Mouse (Mus musculus): ENCODE measurements at regions not wholly inside any gene's neighbourhood (a gene's known extent, or its start where the extent isn't known, plus 50 kb on each side); places are given as distances from the start of the nearest gene placed in this dataset.

DNA sequence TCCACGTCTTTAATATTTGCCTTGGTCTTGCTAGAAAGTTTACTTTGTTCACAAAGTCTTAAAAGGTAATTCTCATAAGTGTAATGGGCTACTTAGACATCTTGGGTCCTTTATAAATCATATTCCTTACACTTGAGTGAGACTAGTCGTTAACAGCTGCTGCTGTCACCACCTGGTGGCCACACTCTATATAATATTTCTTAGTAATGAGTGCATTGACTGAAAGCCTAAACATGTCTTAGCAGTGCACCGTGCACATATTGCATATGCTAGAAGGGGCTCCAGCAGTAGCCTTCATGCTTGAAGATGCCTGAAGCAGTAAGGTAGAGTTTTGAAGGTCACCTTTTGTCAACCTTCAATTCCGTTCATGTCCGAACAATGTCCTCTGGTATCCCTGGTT is 177.2 kb downstream of the Nuf2 start:
- no peak overlapping the region for H3K9ac ChIP-seq (replicated peaks; ENCODE audit: low read length, poor library complexity, severe bottlenecking)
- no peak for ATAC-seq (ENCODE audit: low FRiP score)
- TF ChIP-seq CTCF (IDR thresholded peaks at IDR 0.05), result peak; percentile 79
- no peaks in the 10 kb centered on the region for H3K4me1 ChIP-seq (ENCODE audit: insufficient read depth, low read length)
- peak; percentile 65 for DNase-seq (ENCODE audit: low spot score)
- no peaks in the 10 kb centered on the region for H3K36me3 ChIP-seq (ENCODE audit: insufficient read depth, low read length)
- no peaks in the 10 kb centered on the region for H3K9me3 ChIP-seq (ENCODE audit: low read length)
- H3K27me3 ChIP-seq (ENCODE audit: insufficient read depth, low read length), result no peaks in the 10 kb centered on the region
- H3K27ac ChIP-seq (ENCODE audit: low read depth, low read length), result no peak overlapping the region
- WGBS, result 73% methylated on average over 5 of the region's 5 CpGs
- H3K4me2 ChIP-seq (ENCODE audit: low read depth, low read length, poor library complexity, severe bottlenecking), result no peak overlapping the region
- H3K4me3 ChIP-seq (ENCODE audit: low read depth, low read length), result no peak overlapping the region

DNA sequence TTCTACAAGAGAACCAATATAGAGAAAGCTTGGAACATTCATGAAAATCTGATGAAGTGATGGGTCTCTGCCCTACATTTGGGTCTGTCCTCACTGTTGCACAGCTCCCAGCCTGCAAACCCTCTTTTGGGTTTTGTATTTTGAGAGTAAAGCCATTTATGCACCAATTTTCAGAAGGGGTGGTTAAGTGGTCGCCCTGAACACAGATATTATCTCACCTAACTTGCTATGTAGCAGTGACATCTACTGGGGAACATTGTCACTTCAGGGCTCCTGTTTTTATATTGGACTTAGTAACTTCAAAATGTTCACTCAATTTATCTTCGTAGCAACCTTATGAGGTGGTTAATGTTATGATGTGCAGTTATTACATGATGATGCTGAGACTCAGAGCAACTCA is 183.6 kb downstream of the Nuf2 start:
- ATAC-seq (ENCODE audit: low FRiP score) (0 out of 2 replicates have a peak, but pooled peaks have one; percentile 47), DNase-seq (ENCODE audit: low spot score) (peak; percentile 78)
- Histone ChIP-seq H3K9ac (replicated peaks; ENCODE audit: low read length, poor library complexity, severe bottlenecking) (no peak overlapping the region), H3K4me2 (ENCODE audit: low read depth, low read length, poor library complexity, severe bottlenecking) (no peak overlapping the region), H3K36me3 (ENCODE audit: insufficient read depth, low read length) (no peaks in the 10 kb centered on the region), H3K27me3 (ENCODE audit: insufficient read depth, low read length) (no peaks in the 10 kb centered on the region), H3K4me1 (ENCODE audit: insufficient read depth, low read length) (no peaks in the 10 kb centered on the region), H3K27ac (ENCODE audit: low read depth, low read length) (no peak overlapping the region), H3K9me3 (ENCODE audit: low read length) (no peaks in the 10 kb centered on the region), H3K4me3 (ENCODE audit: low read depth, low read length) (no peak overlapping the region)
- WGBS, result 35% methylated on average over 2 of the region's 2 CpGs
- peak; percentile 87 for TF ChIP-seq CTCF (IDR thresholded peaks at IDR 0.05)

DNA sequence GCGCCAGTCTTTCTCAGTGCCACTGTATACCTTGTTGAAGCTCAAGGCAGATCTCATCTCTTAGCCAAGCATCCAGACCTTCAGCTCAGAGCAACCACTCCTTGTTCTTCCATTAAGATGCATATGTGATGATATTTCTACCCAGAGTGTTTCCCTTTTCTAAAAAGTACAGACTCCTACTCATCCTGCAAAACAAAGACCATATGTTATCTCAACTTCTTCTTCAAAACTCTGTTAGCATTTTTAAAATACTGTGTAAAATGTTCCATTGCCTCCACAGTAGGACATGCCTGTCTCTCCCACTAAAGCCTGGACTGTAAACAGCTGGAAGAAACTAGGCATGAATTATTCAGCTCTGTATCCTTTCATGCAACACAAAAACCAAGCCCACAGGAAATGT is 184.4 kb downstream of the Nuf2 start:
- no peaks in the 10 kb centered on the region for H3K9me3 ChIP-seq (ENCODE audit: low read length)
- H3K4me3 ChIP-seq (ENCODE audit: low read depth, low read length), result no peak overlapping the region
- 90% methylated on average over 1 of the region's 1 CpGs for WGBS
- DNase-seq (ENCODE audit: low spot score) (no peak), ATAC-seq (ENCODE audit: low FRiP score) (no peak)
- H3K9ac ChIP-seq (replicated peaks; ENCODE audit: low read length, poor library complexity, severe bottlenecking), result no peak overlapping the region
- no peaks in the 10 kb centered on the region for H3K27me3 ChIP-seq (ENCODE audit: insufficient read depth, low read length)
- no peaks in the 10 kb centered on the region for H3K4me1 ChIP-seq (ENCODE audit: insufficient read depth, low read length)
- TF ChIP-seq CTCF (IDR thresholded peaks at IDR 0.05), result no peak
- no peak overlapping the region for H3K27ac ChIP-seq (ENCODE audit: low read depth, low read length)
- H3K4me2 ChIP-seq (ENCODE audit: low read depth, low read length, poor library complexity, severe bottlenecking), result no peak overlapping the region
- no peaks in the 10 kb centered on the region for H3K36me3 ChIP-seq (ENCODE audit: insufficient read depth, low read length)

DNA sequence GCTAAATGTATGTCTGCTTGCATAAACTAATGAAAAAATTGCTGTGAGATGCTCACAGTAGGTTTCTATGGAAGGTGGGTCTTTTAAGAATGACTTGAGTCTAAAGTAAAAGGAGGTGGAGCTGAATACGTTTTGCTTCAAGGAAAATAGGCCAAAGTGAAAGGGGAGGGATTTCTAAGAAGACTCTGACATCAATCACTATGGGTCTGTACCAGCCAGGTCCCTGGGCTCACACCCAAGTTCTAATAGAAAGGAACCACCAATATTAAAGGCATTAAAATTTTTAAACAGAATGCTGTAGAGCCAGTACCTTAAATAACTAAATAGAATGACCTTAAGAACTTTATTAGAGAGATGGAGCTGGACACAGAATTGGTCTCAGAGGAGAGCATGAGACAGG is 190.1 kb downstream of the Nuf2 start:
- no peak for TF ChIP-seq CTCF (IDR thresholded peaks at IDR 0.05)
- Histone ChIP-seq H3K27me3 (ENCODE audit: insufficient read depth, low read length) (no peaks in the 10 kb centered on the region), H3K36me3 (ENCODE audit: insufficient read depth, low read length) (no peaks in the 10 kb centered on the region), H3K9me3 (ENCODE audit: low read length) (no peaks in the 10 kb centered on the region), H3K4me1 (ENCODE audit: insufficient read depth, low read length) (no peaks in the 10 kb centered on the region), H3K4me2 (ENCODE audit: low read depth, low read length, poor library complexity, severe bottlenecking) (no peak overlapping the region), H3K27ac (ENCODE audit: low read depth, low read length) (no peak overlapping the region), H3K4me3 (ENCODE audit: low read depth, low read length) (no peak overlapping the region), H3K9ac (replicated peaks; ENCODE audit: low read length, poor library complexity, severe bottlenecking) (no peak overlapping the region)
- WGBS, result 63% methylated on average over 1 of the region's 1 CpGs
- DNase-seq (ENCODE audit: low spot score) (no peak), ATAC-seq (ENCODE audit: low FRiP score) (no peak)

DNA sequence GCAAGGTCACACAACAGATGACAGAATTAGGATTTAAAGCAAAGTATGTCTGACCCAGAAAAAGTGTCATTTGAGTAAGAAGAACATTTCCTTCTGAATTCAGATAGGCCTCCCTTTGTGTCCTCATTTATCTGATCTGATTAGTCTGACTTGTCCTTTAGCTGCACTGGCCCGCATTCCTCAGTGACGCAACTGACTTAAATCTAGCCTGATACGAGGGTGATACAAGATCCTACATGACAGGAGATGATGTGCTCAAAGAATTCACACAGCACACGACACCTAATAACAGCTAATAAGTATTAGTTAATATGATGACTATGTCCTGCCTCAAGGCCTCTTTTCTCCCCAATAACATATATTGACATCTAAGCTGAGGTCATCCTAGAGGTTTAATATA is 192.8 kb downstream of the Nuf2 start:
- Histone ChIP-seq H3K9me3 (ENCODE audit: low read length) (no peaks in the 10 kb centered on the region), H3K4me3 (ENCODE audit: low read depth, low read length) (no peak overlapping the region), H3K27me3 (ENCODE audit: insufficient read depth, low read length) (no peaks in the 10 kb centered on the region), H3K36me3 (ENCODE audit: insufficient read depth, low read length) (no peaks in the 10 kb centered on the region), H3K4me2 (ENCODE audit: low read depth, low read length, poor library complexity, severe bottlenecking) (no peak overlapping the region), H3K9ac (replicated peaks; ENCODE audit: low read length, poor library complexity, severe bottlenecking) (no peak overlapping the region), H3K27ac (ENCODE audit: low read depth, low read length) (no peak overlapping the region), H3K4me1 (ENCODE audit: insufficient read depth, low read length) (no peaks in the 10 kb centered on the region)
- no peak for DNase-seq (ENCODE audit: low spot score)
- WGBS, result 63% methylated on average over 4 of the region's 4 CpGs
- no peak for TF ChIP-seq CTCF (IDR thresholded peaks at IDR 0.05)
- no peak for ATAC-seq (ENCODE audit: low FRiP score)

DNA sequence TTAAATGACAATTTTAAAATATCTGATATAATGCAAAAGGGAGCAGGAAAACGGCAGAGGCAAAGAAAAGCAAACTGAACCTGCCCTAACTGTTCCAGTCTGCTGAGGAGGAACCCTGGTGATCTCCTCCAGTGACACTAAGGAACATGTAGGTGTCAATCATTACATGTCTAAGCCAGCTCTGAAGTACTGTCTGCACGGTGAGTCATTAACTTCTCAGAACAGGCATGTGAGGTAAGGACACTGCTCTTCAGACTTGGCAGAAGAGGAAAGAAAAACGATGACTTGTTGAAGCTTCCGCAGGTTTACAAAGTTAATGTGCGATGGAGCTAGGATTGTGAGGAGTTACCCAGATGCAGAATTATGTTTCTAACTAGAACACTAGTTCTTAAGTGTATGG is 199.1 kb downstream of the Nuf2 start:
- Histone ChIP-seq H3K36me3 (ENCODE audit: insufficient read depth, low read length) (no peaks in the 10 kb centered on the region), H3K9me3 (ENCODE audit: low read length) (no peaks in the 10 kb centered on the region), H3K27me3 (ENCODE audit: insufficient read depth, low read length) (no peaks in the 10 kb centered on the region), H3K4me3 (ENCODE audit: low read depth, low read length) (no peak overlapping the region), H3K4me2 (ENCODE audit: low read depth, low read length, poor library complexity, severe bottlenecking) (no peak overlapping the region), H3K9ac (replicated peaks; ENCODE audit: low read length, poor library complexity, severe bottlenecking) (no peak overlapping the region), H3K27ac (ENCODE audit: low read depth, low read length) (no peak overlapping the region), H3K4me1 (ENCODE audit: insufficient read depth, low read length) (no peaks in the 10 kb centered on the region)
- DNase-seq (ENCODE audit: low spot score) (no peak), ATAC-seq (ENCODE audit: low FRiP score) (no peak)
- no peak for TF ChIP-seq CTCF (IDR thresholded peaks at IDR 0.05)
- WGBS, result 92% methylated on average over 5 of the region's 5 CpGs
